Mouse (Mus musculus): ENCODE data around the gene Pde7b. TPM values are rescaled to one million over a fixed set of nuclear protein-coding genes. Genes with fewer than 3 reads are reported as not detected.

Gene Pde7b
- total RNA-seq, 2 experiments from 2014 or later = 32.5 to 41.0 TPM

- Histone ChIP-seq H3K27ac (peak overlapping the region; percentile 57; the same call in 1 of the 2 replicates), H3K4me3 (no peak overlapping the region)
- TF ChIP-seq CTCF (IDR thresholded peaks at IDR 0.05) = no peak
- intact Hi-C loops (cut with DNase I) = loop anchor here (5.0 to 10.0 kb wide), 2 partner anchors 63 to 265 kb away; no protein-coding TSS in a partner anchor
- no peak for DNase-seq
Observed at GRCm38 (mm10) chr10:20659718-20660117, 65.2 kb downstream of the Pde7b start.

GRCm38 (mm10) chr10:20659268-20659667 is 65.6 kb downstream of the Pde7b start:
- no peak for TF ChIP-seq CTCF (IDR thresholded peaks at IDR 0.05)
- DNase-seq = peak; percentile 45
- Histone ChIP-seq H3K4me3 (no peak overlapping the region), H3K27ac (peak overlapping the region; percentile 57)
- intact Hi-C loops (cut with DNase I) = loop anchor here (5.0 to 10.0 kb wide), 2 partner anchors 63 to 266 kb away; no protein-coding TSS in a partner anchor

GRCm38 (mm10) chr10:20658716-20659115 is 66.2 kb downstream of the Pde7b start:
- intact Hi-C loops (cut with DNase I) = loop anchor here (5.0 to 10.0 kb wide), 2 partner anchors 64 to 266 kb away; no protein-coding TSS in a partner anchor
- no peak for DNase-seq
- TF ChIP-seq CTCF (IDR thresholded peaks at IDR 0.05) = no peak
- Histone ChIP-seq H3K4me3 (no peak overlapping the region), H3K27ac (peak overlapping the region; percentile 57)

- peak; percentile 62 for DNase-seq
- Histone ChIP-seq H3K4me3 (peak overlapping the region; percentile 66), H3K27ac (peak overlapping the region; percentile 85)
- peak; percentile 33; the same call in 1 of the 2 replicates for TF ChIP-seq CTCF (IDR thresholded peaks at IDR 0.05)
- intact Hi-C loops (cut with DNase I) = loop anchor here (5.0 to 10.0 kb wide), 2 partner anchors 65 to 267 kb away; no protein-coding TSS in a partner anchor
Observed at GRCm38 (mm10) chr10:20657316-20658081, 67.4 kb downstream of the Pde7b start.

GRCm38 (mm10) chr10:20654590-20654989 is 70.3 kb downstream of the Pde7b start:
- Histone ChIP-seq H3K27ac (no peak overlapping the region), H3K4me3 (no peak overlapping the region)
- no peak for DNase-seq
- intact Hi-C loops (cut with DNase I) = loop anchor here (10.0 kb wide), 1 partner anchor 270 kb away; no protein-coding TSS in a partner anchor
- TF ChIP-seq CTCF (IDR thresholded peaks at IDR 0.05) = no peak

GRCm38 (mm10) chr10:20654187-20654586 is 70.7 kb downstream of the Pde7b start:
- intact Hi-C loops (cut with DNase I) = loop anchor here (10.0 kb wide), 1 partner anchor 271 kb away; no protein-coding TSS in a partner anchor

GRCm38 (mm10) chr10:20653299-20653698 is 71.6 kb downstream of the Pde7b start:
- Histone ChIP-seq H3K27ac (no peak overlapping the region), H3K4me3 (no peak overlapping the region)
- TF ChIP-seq CTCF (IDR thresholded peaks at IDR 0.05) = no peak
- intact Hi-C loops (cut with DNase I) = loop anchor here (10.0 kb wide), 1 partner anchor 272 kb away; no protein-coding TSS in a partner anchor
- no peak for DNase-seq

More at GRCm38 (mm10) chr10:20654187-20654586, 70.7 kb downstream of the Pde7b start:
- TF ChIP-seq CTCF (IDR thresholded peaks at IDR 0.05) = no peak
- no peak overlapping the region for H3K27ac ChIP-seq
- DNase-seq = no peak
- no peak overlapping the region for H3K4me3 ChIP-seq

GRCm38 (mm10) chr10:20636381-20636780 is 88.5 kb downstream of the Pde7b start:
- TF ChIP-seq CTCF (IDR thresholded peaks at IDR 0.05) = no peak
- H3K27ac ChIP-seq = no peak overlapping the region
- DNase-seq = no peak
- intact Hi-C loops (cut with DNase I) = no loop called here
- H3K4me3 ChIP-seq = no peak overlapping the region

- H3K27ac ChIP-seq = peak overlapping the region; percentile 72
- no peak for DNase-seq
- TF ChIP-seq CTCF (IDR thresholded peaks at IDR 0.05) = no peak
- no peak overlapping the region for H3K4me3 ChIP-seq
- intact Hi-C loops (cut with DNase I) = loop anchor here (5.0 kb wide), 1 partner anchor 84 kb away; no protein-coding TSS in a partner anchor
Observed at GRCm38 (mm10) chr10:20633085-20633415, 91.8 kb downstream of the Pde7b start.

- DNase-seq = peak; percentile 41
- TF ChIP-seq CTCF (IDR thresholded peaks at IDR 0.05) = no peak
- peak overlapping the region; percentile 72 for H3K27ac ChIP-seq
- intact Hi-C loops (cut with DNase I) = loop anchor here (5.0 kb wide), 1 partner anchor 85 kb away; no protein-coding TSS in a partner anchor
- no peak overlapping the region for H3K4me3 ChIP-seq
Observed at GRCm38 (mm10) chr10:20632256-20633084, 92.4 kb downstream of the Pde7b start.

- 0 out of 2 replicates have a peak overlapping the region, but pooled peaks have one; percentile 16 for H3K27ac ChIP-seq
Observed at GRCm38 (mm10) chr10:20630122-20630521, 94.8 kb downstream of the Pde7b start.

GRCm38 (mm10) chr10:20625702-20626375 is 99.0 kb downstream of the Pde7b start:
- Histone ChIP-seq H3K4me3 (no peak overlapping the region), H3K27ac (0 out of 2 replicates have a peak overlapping the region, but pooled peaks have one; percentile 0)
- intact Hi-C loops (cut with DNase I) = no loop called here
- no peak for TF ChIP-seq CTCF (IDR thresholded peaks at IDR 0.05)
- DNase-seq = peak; percentile 53

More at GRCm38 (mm10) chr10:20630122-20630521, 94.8 kb downstream of the Pde7b start:
- intact Hi-C loops (cut with DNase I) = loop anchor here (5.0 kb wide), 1 partner anchor 87 kb away; no protein-coding TSS in a partner anchor
- no peak for TF ChIP-seq CTCF (IDR thresholded peaks at IDR 0.05)
- DNase-seq = peak; percentile 55
- no peak overlapping the region for H3K4me3 ChIP-seq

Measured in gastrocnemius, adult 2 months (tissue).